Mouse (Mus musculus): ENCODE measurements around the gene Kdm8.

- TF ChIP-seq CTCF (IDR thresholded peaks at IDR 0.05; ENCODE audit: control insufficient read depth, insufficient read depth, insufficient replicate concordance, low read depth, low read length) (no peak), POLR2A (IDR thresholded peaks at IDR 0.05; ENCODE audit: control insufficient read depth, low read depth, low read length) (no peak)
These were observed 26.1 kb upstream of the Kdm8 start for GRCm38 (mm10) chr7:125418413-125418812.

All from testis, adult 2 months (tissue).